Mouse (Mus musculus): ENCODE measurements around the gene Gm765. TPM values are rescaled to one million over a fixed set of nuclear protein-coding genes. Genes with fewer than 3 reads are reported as not detected.

Gm765 gene
- polyA plus RNA-seq, 1 experiment from 2014 or later = not detected

- H3K36me3 ChIP-seq (ENCODE audit: inconsistent target) = no peaks in the 10 kb centered on the region
- no peak overlapping the region for H3K4me3 ChIP-seq (ENCODE audit: inconsistent target)
- WGBS (ENCODE audit: missing documents) = 100% methylated on average over 1 of the region's 1 CpGs
- no peaks in the 10 kb centered on the region for H3K79me2 ChIP-seq (ENCODE audit: inconsistent target)
- no peak overlapping the region for H3K27ac ChIP-seq
Measured at GRCm38 (mm10) chr6:98271553-98271952, 71.0 kb downstream of the Gm765 start.

GRCm38 (mm10) chr6:98262961-98263360 is 79.6 kb downstream of the Gm765 start:
- H3K36me3 ChIP-seq (ENCODE audit: inconsistent target) = no peaks in the 10 kb centered on the region
- H3K79me2 ChIP-seq (ENCODE audit: inconsistent target) = no peaks in the 10 kb centered on the region
- H3K4me3 ChIP-seq (ENCODE audit: inconsistent target) = no peak overlapping the region
- 51% methylated on average over 2 of the region's 2 CpGs for WGBS (ENCODE audit: missing documents)
- no peak overlapping the region for H3K27ac ChIP-seq

GRCm38 (mm10) chr6:98259016-98259415 is 83.5 kb downstream of the Gm765 start:
- 51% methylated on average over 2 of the region's 2 CpGs for WGBS (ENCODE audit: missing documents)
- H3K36me3 ChIP-seq (ENCODE audit: inconsistent target) = no peaks in the 10 kb centered on the region
- H3K27ac ChIP-seq = no peak overlapping the region
- H3K4me3 ChIP-seq (ENCODE audit: inconsistent target) = no peak overlapping the region
- no peaks in the 10 kb centered on the region for H3K79me2 ChIP-seq (ENCODE audit: inconsistent target)

GRCm38 (mm10) chr6:98246449-98246848 is 96.1 kb downstream of the Gm765 start:
- 82% methylated on average over 2 of the region's 2 CpGs for WGBS (ENCODE audit: missing documents)
- no peak overlapping the region for H3K4me3 ChIP-seq (ENCODE audit: inconsistent target)
- no peak overlapping the region for H3K27ac ChIP-seq
- no peaks in the 10 kb centered on the region for H3K36me3 ChIP-seq (ENCODE audit: inconsistent target)
- H3K79me2 ChIP-seq (ENCODE audit: inconsistent target) = no peaks in the 10 kb centered on the region

- H3K27ac ChIP-seq = no peak overlapping the region
- H3K79me2 ChIP-seq (ENCODE audit: inconsistent target) = no peaks in the 10 kb centered on the region
- H3K4me3 ChIP-seq (ENCODE audit: inconsistent target) = no peak overlapping the region
- WGBS (ENCODE audit: missing documents) = 79% methylated on average over 6 of the region's 6 CpGs
- H3K36me3 ChIP-seq (ENCODE audit: inconsistent target) = no peaks in the 10 kb centered on the region
Measured at GRCm38 (mm10) chr6:98243186-98243585, 99.4 kb downstream of the Gm765 start.

GRCm38 (mm10) chr6:98240561-98241272 is 101.8 kb downstream of the Gm765 start:
- Histone ChIP-seq H3K36me3 (ENCODE audit: inconsistent target) (no peaks in the 10 kb centered on the region), H3K4me3 (ENCODE audit: inconsistent target) (no peak overlapping the region), H3K79me2 (ENCODE audit: inconsistent target) (no peaks in the 10 kb centered on the region), H3K27ac (no peak overlapping the region)
- WGBS (ENCODE audit: missing documents) = 86% methylated on average over 8 of the region's 8 CpGs

GRCm38 (mm10) chr6:98234097-98234496 is 108.5 kb downstream of the Gm765 start:
- Histone ChIP-seq H3K4me3 (ENCODE audit: inconsistent target) (no peak overlapping the region), H3K27ac (no peak overlapping the region), H3K79me2 (ENCODE audit: inconsistent target) (no peaks in the 10 kb centered on the region), H3K36me3 (ENCODE audit: inconsistent target) (no peaks in the 10 kb centered on the region)
- 37% methylated on average over 3 of the region's 3 CpGs for WGBS (ENCODE audit: missing documents)

- 93% methylated on average over 8 of the region's 8 CpGs for WGBS (ENCODE audit: missing documents)
- H3K79me2 ChIP-seq (ENCODE audit: inconsistent target) = no peaks in the 10 kb centered on the region
- no peak overlapping the region for H3K27ac ChIP-seq
- no peaks in the 10 kb centered on the region for H3K36me3 ChIP-seq (ENCODE audit: inconsistent target)
- no peak overlapping the region for H3K4me3 ChIP-seq (ENCODE audit: inconsistent target)
Measured at GRCm38 (mm10) chr6:98223923-98224322, 118.6 kb downstream of the Gm765 start.

- Histone ChIP-seq H3K27ac (no peak overlapping the region), H3K79me2 (ENCODE audit: inconsistent target) (no peaks in the 10 kb centered on the region), H3K36me3 (ENCODE audit: inconsistent target) (no peaks in the 10 kb centered on the region), H3K4me3 (ENCODE audit: inconsistent target) (no peak overlapping the region)
- WGBS (ENCODE audit: missing documents) = 83% methylated on average over 16 of the region's 16 CpGs
Measured at GRCm38 (mm10) chr6:98221970-98222369, 120.6 kb downstream of the Gm765 start.

GRCm38 (mm10) chr6:98212225-98212624 is 130.3 kb downstream of the Gm765 start:
- no peak overlapping the region for H3K27ac ChIP-seq
- H3K36me3 ChIP-seq (ENCODE audit: inconsistent target) = no peaks in the 10 kb centered on the region
- H3K79me2 ChIP-seq (ENCODE audit: inconsistent target) = no peaks in the 10 kb centered on the region
- H3K4me3 ChIP-seq (ENCODE audit: inconsistent target) = no peak overlapping the region
- WGBS (ENCODE audit: missing documents) = 81% methylated on average over 3 of the region's 3 CpGs

GRCm38 (mm10) chr6:98210237-98210636 is 132.3 kb downstream of the Gm765 start:
- no peak overlapping the region for H3K27ac ChIP-seq
- 89% methylated on average over 5 of the region's 5 CpGs for WGBS (ENCODE audit: missing documents)
- H3K79me2 ChIP-seq (ENCODE audit: inconsistent target) = no peaks in the 10 kb centered on the region
- no peaks in the 10 kb centered on the region for H3K36me3 ChIP-seq (ENCODE audit: inconsistent target)
- H3K4me3 ChIP-seq (ENCODE audit: inconsistent target) = no peak overlapping the region

- WGBS (ENCODE audit: missing documents) = 94% methylated on average over 8 of the region's 8 CpGs
- no peaks in the 10 kb centered on the region for H3K36me3 ChIP-seq (ENCODE audit: inconsistent target)
- no peak overlapping the region for H3K27ac ChIP-seq
- no peak overlapping the region for H3K4me3 ChIP-seq (ENCODE audit: inconsistent target)
- no peaks in the 10 kb centered on the region for H3K79me2 ChIP-seq (ENCODE audit: inconsistent target)
Measured at GRCm38 (mm10) chr6:98208051-98208450, 134.5 kb downstream of the Gm765 start.

- Histone ChIP-seq H3K4me3 (ENCODE audit: inconsistent target) (no peak overlapping the region), H3K27ac (no peak overlapping the region)
- WGBS (ENCODE audit: missing documents) = 92% methylated on average over 2 of the region's 2 CpGs
Measured at GRCm38 (mm10) chr6:98198706-98199105, 143.8 kb downstream of the Gm765 start.

GRCm38 (mm10) chr6:98190745-98191442 is 151.7 kb downstream of the Gm765 start:
- no peaks in the 10 kb centered on the region for H3K36me3 ChIP-seq (ENCODE audit: inconsistent target)

More at GRCm38 (mm10) chr6:98198706-98199105, 143.8 kb downstream of the Gm765 start:
- no peaks in the 10 kb centered on the region for H3K36me3 ChIP-seq (ENCODE audit: inconsistent target)
- no peaks in the 10 kb centered on the region for H3K79me2 ChIP-seq (ENCODE audit: inconsistent target)

More at GRCm38 (mm10) chr6:98190745-98191442, 151.7 kb downstream of the Gm765 start:
- H3K27ac ChIP-seq = no peak overlapping the region
- WGBS (ENCODE audit: missing documents) = 80% methylated on average over 8 of the region's 8 CpGs
- no peaks in the 10 kb centered on the region for H3K79me2 ChIP-seq (ENCODE audit: inconsistent target)
- H3K4me3 ChIP-seq (ENCODE audit: inconsistent target) = no peak overlapping the region
